Mouse (Mus musculus): ENCODE results near the gene Micu1.
"Not testable (repeated sequence)": the region's sequence is repeated elsewhere in the genome, so short reads cannot be mapped to it uniquely, and the experiment has no call there.

Gene Micu1

DNA sequence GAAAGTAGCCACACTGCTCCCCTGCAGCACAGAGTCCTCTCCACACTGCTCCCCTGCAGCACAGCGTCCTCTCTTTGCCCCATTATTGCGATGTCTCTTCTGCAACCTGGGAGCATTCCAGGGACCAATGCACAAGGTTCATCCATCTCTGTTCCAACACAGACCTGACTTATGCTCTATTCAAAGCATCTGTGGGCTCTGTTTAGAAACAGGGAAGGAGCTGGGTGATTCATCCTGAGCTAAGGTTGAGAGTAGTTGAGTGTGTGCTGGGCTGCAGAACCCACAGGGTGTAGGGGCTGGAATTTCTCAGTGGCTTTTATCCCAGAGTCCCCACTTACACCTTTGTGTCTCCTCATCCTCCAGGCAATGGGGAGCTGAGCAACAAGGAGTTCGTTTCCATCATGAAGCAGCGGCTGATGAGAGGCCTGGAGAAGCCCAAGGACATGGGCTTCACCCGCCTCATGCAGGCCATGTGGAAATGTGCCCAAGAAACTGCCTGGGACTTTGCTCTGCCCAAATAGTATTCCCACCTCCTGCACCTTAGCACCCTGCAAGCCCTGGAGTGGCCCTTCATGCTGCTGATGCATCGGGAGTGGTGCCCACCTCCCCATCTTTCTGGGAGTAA lies 160.7 kb downstream of the Micu1 start:
- no peak for DNase-seq

- DNase-seq = no peak
Observed at GRCm38 (mm10) chr10:59863620-59864019, 161.3 kb downstream of the Micu1 start.

DNA sequence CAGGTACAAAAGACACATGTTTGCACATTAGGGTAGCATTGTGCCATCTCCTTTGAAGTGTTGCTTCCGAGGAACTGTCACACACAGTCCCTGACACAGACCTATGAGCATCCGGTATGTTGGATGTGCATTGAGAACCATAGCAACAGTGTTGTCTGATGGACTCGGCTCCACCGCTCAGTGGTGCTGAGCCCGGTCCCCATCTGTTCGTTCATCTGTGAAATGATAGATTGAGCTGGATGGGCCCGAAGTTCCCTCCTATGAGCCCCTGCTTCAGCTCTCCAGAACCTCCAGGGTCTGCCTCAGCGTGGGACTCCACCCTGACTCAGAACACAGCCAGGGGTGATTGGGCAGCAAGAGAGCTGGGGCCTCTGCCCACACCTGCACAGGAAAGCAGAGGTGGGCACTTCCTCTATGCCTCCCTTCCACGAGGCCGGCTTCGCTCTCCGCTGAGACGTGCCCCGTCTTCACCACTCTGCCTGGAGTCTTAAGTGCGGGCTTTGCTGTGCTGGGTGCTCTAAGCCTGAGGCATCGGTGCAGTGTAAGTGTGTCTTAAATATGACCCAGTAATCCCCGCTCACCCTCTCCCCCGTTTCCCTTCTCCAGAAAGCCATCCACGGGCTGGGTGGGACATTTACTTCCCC lies 162.1 kb downstream of the Micu1 start:
- no peak for DNase-seq

- DNase-seq = peak; percentile 87
Observed at GRCm38 (mm10) chr10:59864884-59865726, 162.8 kb downstream of the Micu1 start.

- DNase-seq = no peak
Observed at GRCm38 (mm10) chr10:59868266-59868665, 166.0 kb downstream of the Micu1 start.

DNA sequence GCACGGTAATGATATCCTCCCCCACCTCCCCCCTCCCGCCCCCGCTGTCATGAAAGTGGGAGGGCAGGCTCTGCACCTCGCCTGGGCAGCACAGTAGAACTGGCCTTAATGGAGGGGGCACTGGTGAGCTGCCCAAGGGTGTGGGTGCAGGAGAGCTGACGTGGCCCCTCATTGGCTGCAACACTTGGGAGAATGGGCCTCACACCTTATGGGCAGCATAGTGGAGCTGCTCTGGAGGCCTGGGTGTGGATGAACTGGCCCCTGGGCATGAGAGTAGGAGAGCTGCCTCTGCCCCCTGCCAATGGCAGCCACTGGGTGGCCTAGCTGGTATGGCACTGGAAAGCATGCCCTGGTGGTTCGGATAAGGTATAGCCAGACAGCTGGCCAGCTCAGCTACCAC lies 167.8 kb downstream of the Micu1 start:
- DNase-seq = no peak

GRCm38 (mm10) chr10:59872651-59873050 lies 170.4 kb downstream of the Micu1 start:
- DNase-seq = not testable (repeated sequence)

- DNase-seq = no peak
Observed at GRCm38 (mm10) chr10:59873206-59873605, 170.9 kb downstream of the Micu1 start.

DNA sequence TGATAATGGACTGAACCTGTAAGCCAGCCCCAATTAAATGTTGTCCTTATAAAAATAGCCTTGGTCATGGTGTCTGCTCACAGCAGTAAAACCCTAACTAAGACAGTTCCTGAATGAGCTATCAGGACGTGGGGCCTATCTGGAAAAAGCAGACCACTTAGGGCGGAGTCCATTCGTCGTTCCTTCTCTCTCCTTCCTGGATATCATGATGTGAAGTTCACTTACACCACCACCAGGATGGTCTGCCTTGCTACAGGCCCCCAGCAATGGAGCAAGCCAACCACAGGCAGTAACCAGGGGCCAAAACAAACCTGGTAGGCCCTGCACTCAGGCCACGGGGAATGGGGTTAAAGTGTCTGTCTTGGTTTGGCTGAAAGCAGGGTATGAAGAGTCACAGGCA lies 171.3 kb downstream of the Micu1 start:
- no peak for DNase-seq

DNA sequence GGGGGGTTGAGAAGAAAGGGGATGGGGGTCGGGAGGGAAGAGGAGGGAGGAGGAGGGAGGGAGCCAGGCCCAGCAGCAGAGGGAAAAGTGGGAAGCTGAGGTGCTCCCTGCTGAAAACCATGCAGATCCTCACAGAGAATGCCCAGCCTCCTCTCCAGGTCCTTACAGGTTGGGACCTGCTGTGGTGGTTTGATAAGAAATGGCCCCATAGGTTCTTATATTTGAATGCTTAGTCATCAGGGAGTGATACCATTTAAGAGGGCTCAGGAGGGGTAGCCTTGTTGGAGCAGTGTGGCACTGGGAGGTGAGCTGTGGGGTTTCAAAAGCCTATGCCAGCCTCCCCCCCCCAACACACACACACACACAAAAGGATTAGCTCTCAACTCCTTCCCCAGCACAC lies 173.1 kb downstream of the Micu1 start:
- no peak for DNase-seq

DNA sequence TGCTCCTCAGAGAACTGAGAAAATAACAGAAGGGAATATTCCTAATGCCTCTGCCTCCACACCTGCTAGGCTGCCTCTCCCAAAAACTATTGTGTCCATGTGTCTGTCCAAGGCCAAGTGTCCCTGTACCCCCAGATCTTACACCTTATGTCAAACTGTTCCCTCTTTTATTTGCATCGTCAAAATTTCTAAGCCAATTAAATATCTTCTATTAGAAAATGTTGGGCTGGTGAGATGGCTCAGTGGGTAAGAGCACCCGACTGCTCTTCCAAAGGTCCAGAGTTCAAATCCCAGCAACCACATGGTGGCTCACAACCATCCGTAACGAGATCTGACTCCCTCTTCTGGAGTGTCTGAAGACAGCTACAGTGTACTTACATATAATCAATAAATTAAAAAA lies 174.4 kb downstream of the Micu1 start:
- DNase-seq = not testable (repeated sequence)

DNA sequence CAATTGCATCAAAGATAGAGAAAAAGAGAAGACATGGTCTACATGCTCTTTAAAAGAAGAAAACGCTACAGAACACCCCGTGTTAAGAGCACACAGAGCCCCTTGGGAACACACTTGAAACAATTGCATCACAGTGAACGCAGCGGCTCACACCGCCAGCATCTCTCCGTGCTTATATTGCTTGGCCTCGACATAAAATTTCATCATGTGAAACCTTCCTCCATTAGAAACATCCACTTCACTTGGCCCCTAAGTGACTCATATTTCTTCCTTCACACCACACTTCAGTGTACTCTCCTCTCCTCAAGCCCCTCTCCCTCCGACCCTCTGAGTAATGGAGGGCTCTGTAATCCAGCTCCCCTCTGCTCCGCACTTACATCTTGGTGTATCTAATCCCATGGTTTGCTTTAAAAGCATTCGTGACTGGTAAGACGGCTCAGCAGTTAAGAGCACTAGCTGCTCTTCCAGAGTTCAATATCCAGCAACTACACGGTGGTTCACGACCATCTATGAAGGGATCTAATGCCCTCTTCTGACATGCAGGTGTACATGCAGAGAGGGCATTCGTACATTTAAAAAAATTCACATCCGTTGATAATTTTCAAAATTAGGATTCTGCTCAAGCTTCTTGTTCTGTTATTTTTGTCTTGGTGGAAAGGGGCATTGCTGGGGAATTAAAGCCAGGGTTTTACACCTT lies 175.3 kb downstream of the Micu1 start:
- no peak for DNase-seq

DNA sequence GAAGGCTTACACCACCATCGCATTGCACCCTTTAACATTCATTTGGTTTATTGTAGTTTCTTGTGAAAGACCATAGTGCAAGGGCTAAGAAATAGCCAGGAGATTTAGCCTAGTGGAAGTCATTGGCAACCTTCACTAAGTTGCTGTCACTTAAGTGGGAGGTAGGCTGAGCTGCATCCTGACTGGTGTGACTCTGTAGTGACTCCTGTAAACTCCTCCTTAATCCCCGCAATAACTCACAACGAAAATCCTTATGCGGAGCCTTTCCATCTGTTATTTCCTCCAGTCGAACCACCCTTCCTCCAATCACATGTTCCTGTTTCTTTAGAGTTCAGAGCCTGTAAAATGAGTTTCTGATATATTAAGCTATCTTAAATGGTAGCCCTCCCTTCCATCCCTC lies 176.5 kb downstream of the Micu1 start:
- DNase-seq = peak; percentile 49

DNA sequence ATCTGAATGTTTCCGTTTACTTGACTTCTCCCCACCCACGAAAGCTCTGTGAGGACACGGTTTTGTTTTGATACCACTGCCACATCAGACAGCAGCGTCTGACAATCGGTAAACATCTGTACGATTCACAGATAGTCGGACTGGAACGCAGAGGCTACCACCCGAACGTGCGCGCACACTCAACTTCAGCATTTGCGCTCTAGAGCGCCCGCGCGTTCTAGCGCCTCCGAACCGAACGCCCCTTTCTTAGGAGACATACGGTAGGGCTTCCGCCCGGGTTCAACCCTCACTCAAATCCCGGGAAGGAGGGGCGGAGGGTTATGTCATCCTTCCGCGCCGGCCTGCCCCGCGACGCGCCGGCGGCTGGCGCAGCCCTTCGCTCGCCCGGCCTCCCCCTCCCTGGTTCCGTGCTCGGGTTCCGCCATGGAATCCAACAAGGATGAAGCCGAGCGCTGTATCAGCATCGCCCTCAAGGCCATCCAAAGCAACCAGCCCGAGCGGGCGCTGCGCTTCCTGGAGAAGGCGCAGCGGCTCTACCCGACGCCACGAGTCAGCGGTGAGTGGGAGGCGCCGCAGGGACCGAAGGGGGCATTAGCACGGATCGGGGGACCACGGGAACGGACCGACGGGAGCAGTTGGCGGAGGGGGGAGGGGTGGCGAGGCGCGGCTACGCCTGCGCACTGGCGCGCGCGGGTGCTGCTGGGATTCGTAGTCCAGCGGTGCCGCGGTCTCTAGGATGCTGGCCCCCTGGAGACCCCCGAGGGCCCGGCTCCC lies 177.2 kb downstream of the Micu1 start, which contains the start of gene Dnajb12:
Gene Dnajb12 (plus strand): TSS at position 302 of the 774 bp plus-strand sequence.
- peak; percentile 95 for DNase-seq

DNA sequence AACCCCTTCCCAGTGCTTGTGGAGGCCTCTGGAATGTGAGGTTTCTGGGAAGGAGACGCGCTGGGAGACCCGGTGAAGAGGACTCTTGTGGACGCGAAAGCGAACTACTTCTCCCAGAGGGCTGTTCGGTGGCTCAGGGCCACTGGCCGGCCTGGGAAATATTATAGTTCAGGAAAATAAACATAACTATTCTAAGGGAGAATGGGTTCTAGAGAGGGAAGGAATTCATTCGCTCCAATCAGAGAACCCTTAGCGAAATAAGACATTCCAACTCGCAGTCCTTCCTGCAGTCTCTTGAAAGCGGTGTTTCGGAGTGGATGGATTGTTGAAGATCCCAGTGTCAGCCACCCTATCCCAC lies 177.7 kb downstream of the Micu1 start:
- no peak for DNase-seq

GRCm38 (mm10) chr10:59880837-59881236 lies 178.6 kb downstream of the Micu1 start:
- peak; percentile 83 for DNase-seq

GRCm38 (mm10) chr10:59884327-59885173 lies 182.3 kb downstream of the Micu1 start:
- peak; percentile 84 for DNase-seq

DNA sequence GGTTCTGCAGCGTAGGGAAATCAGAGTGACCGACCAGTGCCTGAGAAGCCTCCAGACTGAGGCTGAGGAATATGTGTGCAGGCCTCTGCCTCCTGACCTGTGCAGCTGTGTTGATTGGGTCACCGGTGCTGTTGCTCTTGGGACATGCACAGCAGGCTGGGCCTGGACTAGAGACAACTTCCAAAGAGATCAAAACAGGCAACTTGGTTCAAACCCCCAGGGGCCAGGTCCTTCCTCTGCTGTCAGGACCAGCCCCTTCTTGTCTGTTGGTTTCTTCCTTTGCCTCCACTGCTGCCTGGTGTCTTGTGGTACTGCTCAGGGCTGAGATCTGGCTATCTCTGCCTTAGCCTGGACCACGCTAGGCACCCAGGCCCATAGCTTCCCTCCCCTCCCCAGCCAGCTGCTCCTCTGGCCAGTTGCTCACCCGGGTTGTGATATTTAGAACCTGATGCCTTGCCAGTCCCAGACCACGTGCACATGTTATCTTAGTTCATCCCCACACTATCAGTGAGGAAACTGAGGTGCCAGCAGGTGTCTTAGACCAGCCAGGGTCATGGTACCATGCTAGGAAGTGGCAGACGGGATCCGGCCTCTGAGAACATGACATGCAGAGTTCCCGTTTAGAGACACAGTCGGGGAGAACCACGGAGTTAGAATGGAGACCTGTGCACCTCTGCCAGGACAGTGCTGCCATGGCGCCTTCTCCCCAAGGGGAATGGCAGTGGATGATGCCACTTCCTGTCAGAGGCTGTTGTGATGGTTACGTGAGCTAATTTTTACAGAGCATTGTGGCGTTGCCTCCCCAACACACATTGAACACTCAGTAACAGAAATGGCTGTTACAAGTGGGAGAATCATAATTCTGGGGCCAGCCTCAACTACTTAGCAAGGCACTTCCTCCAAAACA lies 183.2 kb downstream of the Micu1 start:
- no peak for DNase-seq

GRCm38 (mm10) chr10:59886081-59886466 lies 183.8 kb downstream of the Micu1 start:
- DNase-seq = no peak

DNA sequence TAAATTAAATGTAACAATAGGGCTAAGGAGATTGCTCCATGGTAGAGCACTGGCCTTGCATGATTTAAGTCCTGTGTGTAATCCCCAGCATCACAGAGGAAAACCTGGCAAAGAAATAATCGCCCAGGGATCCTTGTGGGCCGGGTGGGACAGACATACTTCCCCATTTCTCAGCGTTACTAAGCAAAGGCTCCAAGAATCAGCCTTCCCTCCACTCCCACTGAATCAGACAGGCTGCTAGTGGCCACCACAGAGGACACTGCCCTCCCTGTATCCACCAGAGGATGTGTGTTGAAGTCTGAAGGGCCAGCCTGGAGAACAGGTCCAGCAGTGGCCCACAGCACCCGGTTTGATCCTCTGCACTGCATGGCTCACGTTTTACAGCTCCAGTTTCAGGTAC lies 185.2 kb downstream of the Micu1 start:
- no peak for DNase-seq

Data from kidney, adult 9 months (tissue).